ENCODE assay signal across 9 mouse cellular contexts in the genomic region with DNA sequence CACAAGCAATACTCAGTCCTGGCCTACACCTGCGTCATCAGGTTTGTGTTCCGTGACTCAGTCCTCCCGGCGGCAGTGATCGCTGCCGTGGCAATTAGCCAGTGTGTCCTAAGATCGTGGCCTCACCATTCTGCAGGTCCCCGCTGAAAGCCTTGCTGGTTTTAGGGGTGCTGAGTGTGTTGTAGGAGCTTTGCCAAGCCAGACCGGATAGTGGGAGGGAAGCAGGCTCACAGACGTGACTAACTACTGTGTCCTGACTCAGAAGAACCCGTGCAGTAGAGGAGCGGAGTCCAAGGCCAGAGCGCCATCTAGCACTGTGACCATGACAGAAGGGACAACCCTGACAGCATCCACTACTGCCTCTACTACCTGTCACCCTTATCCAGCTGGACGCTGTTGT.
DNase-seq lines count a peak whose midpoint lies in the region; ATAC-seq lines count a peak whose summit lies in the region.
"Had no signal": no experiment of that assay in that cellular context is flagged by ENCODE, and none has a peak within 500 bp of the region (broad histone marks: within the 10 kb centered on the region; RNA-seq: fewer than 3 reads in every experiment).

No protein-coding gene starts in this region.

- H3K4me3 ChIP-seq in heart, embryonic 15.5 days, result no peak overlapping the region
- H3K4me3 ChIP-seq in limb, embryonic 13.5 days, result no peak overlapping the region
- H3K4me3 ChIP-seq: liver, embryonic 15.5 days had no signal

- DNase-seq in heart, adult 11 months, result no peak
- DNase-seq in right cerebral cortex, postnatal 14 days, result peak; percentile 19
- DNase-seq in right cerebral cortex, postnatal 36 days (ENCODE audit: low spot score in 2 of 2), result no peak
- peak; percentile 20 for DNase-seq in kidney, adult 11 months
- no peak for DNase-seq in spleen, adult 18-20 months

- WGBS in heart, embryonic 15.5 days, result 65% methylated on average over 14 of the region's 14 CpGs
- WGBS in limb, embryonic 13.5 days, result 79% methylated on average over 14 of the region's 14 CpGs

- H3K4me2 ChIP-seq in heart, embryonic 15.5 days, result no peak overlapping the region
- H3K4me2 ChIP-seq in limb, embryonic 13.5 days (replicated peaks), result no peak overlapping the region
- H3K4me2 ChIP-seq: liver, embryonic 15.5 days had no signal

- no peaks in the 10 kb centered on the region for H3K36me3 ChIP-seq in heart, embryonic 15.5 days
- no peaks in the 10 kb centered on the region for H3K36me3 ChIP-seq in limb, embryonic 13.5 days
- H3K36me3 ChIP-seq: liver, embryonic 15.5 days had no signal

- 0 out of 2 replicates have a peak, but pooled peaks have one; percentile 23 for ATAC-seq in heart, embryonic 15.5 days (replicated peaks; ENCODE audit: insufficient number of reproducible peaks, insufficient read depth, low FRiP score, low read depth)
- ATAC-seq in limb, embryonic 13.5 days (ENCODE audit: low FRiP score, low read depth), result peak; percentile 46
- ATAC-seq in erythroid progenitor cell, adult 5-6 weeks (replicated peaks; ENCODE audit: low FRiP score, poor library complexity, severe bottlenecking), result no peak

- peaks cover 31% of the 10 kb centered on the region; the same call in 1 of the 2 replicates for H3K27me3 ChIP-seq in heart, embryonic 15.5 days
- peaks cover 7% of the 10 kb centered on the region; the same call in 1 of the 2 replicates for H3K27me3 ChIP-seq in limb, embryonic 13.5 days

- no peak overlapping the region for H3K27ac ChIP-seq in heart, embryonic 15.5 days
- no peak overlapping the region; the same call in 1 of the 2 replicates for H3K27ac ChIP-seq in limb, embryonic 13.5 days
- H3K27ac ChIP-seq: liver, embryonic 15.5 days had no signal

- no peak overlapping the region for H3K9ac ChIP-seq in heart, embryonic 15.5 days
- peak overlapping the region; percentile 32; the same call in 1 of the 2 replicates for H3K9ac ChIP-seq in limb, embryonic 13.5 days
- H3K9ac ChIP-seq: liver, embryonic 15.5 days had no signal

- peaks cover 13% of the 10 kb centered on the region for H3K4me1 ChIP-seq in heart, embryonic 15.5 days (replicated peaks)
- peaks cover 46% of the 10 kb centered on the region for H3K4me1 ChIP-seq in limb, embryonic 13.5 days

- H3K9me3 ChIP-seq in heart, embryonic 15.5 days (replicated peaks), result no peaks in the 10 kb centered on the region
- H3K9me3 ChIP-seq in limb, embryonic 13.5 days, result no peaks in the 10 kb centered on the region
- H3K9me3 ChIP-seq: liver, embryonic 15.5 days had no signal

Comparison
In these comparisons a context has a peak if more than half of its experiments do, and no peak if none do; other contexts are left out.
1. DNase-seq: peak in right cerebral cortex, postnatal 14 days (single experiment) and kidney, adult 11 months (single experiment); none in heart, adult 11 months (single experiment), right cerebral cortex, postnatal 36 days (0 of 2) and spleen, adult 18-20 months (0 of 2).